Mouse (Mus musculus) G1E (cell line): ENCODE measurements around the gene Alg13.

Experiments
- CTCF ChIP-seq: IDR thresholded peaks from 2 replicates; pipeline ENCODE4 v1.5.1; 2012; ENCODE audit warnings: low read depth, low read length, inconsistent platforms, mixed read lengths
- GATA1 ChIP-seq: IDR thresholded peaks from 2 replicates; pipeline ENCODE4 v1.6.1; 2012; ENCODE audit warnings: borderline replicate concordance, low read length, inconsistent platforms, mixed read lengths
- GATA2 ChIP-seq: IDR thresholded peaks from 2 replicates; pipeline ENCODE4 v1.6.1; 2012; ENCODE audit warnings: low read depth, low read length, inconsistent platforms, borderline replicate concordance
- POLR2AphosphoS5 ChIP-seq: IDR thresholded peaks from 2 replicates; pipeline ENCODE4 v1.6.1; 2012; ENCODE audit warnings: low read depth, low read length, inconsistent platforms; ENCODE audit not compliant: insufficient replicate concordance
- TAL1 ChIP-seq: conservative IDR thresholded peaks from 2 replicates; pipeline ENCODE4 v1.6.1; 2012; ENCODE audit warnings: low read depth, low read length, inconsistent platforms, mixed read lengths

DNA sequence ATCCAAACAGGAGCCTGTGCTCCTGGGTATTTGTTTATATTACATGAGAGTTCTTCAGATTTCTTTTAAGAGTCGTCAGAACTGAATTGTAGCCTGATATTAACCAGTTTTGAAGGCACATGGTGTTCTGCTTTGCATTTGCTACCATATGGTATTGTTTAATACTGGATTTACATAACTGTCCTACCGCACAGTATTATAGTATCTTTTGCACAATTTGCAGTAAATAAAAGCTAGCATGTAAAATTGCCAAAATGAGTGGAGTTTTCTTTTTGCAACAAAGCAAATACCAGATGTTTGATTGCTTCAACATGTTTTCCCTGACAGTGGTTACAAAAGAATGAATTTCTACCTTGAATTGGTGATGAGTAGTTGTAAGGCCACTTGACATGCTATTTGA, 56.6 kb downstream of the Alg13 start:
- TF ChIP-seq CTCF (no peak), GATA1 (no peak), GATA2 (no peak), TAL1 (no peak), POLR2AphosphoS5 (no peak)
